Mouse (Mus musculus): ENCODE results near the gene Ffar2.

- TF ChIP-seq CTCF (IDR thresholded peaks at IDR 0.05; ENCODE audit: extremely low read depth, insufficient read depth, low read length): no peak
- no peak for TF ChIP-seq POLR2A (IDR thresholded peaks at IDR 0.05; ENCODE audit: extremely low read depth, insufficient read depth, low read length)
Measured at GRCm38 (mm10) chr7:30787377-30788022, 36.1 kb downstream of the Ffar2 start, which contains the start of gene Krtdap.

All from cortical plate, adult 2 months (tissue).